Mouse (Mus musculus) testis, adult 2 months (tissue): ENCODE measurements around the gene Mief2. TPM values are rescaled to one million over a fixed set of nuclear protein-coding genes. Genes with fewer than 3 reads are reported as not detected.

Experiments
- H3K27ac ChIP-seq: fragments of 200-500 bp; 2 replicates; pipeline ENCODE4 v1.5.1; 2012; ENCODE audit warnings: low read depth, low read length; ENCODE audit not compliant: control insufficient read depth, insufficient read depth
- H3K27me3 ChIP-seq: fragments of 200-500 bp; 2 replicates; pipeline ENCODE4 v1.6.1; 2012; ENCODE audit warnings: mild to moderate bottlenecking, low read length, moderate library complexity; ENCODE audit not compliant: control insufficient read depth, insufficient read depth
- H3K36me3 ChIP-seq: fragments of 200-500 bp; 2 replicates; pipeline ENCODE4 v1.6.1; 2012; ENCODE audit warnings: mild to moderate bottlenecking, low read length; ENCODE audit not compliant: control insufficient read depth, insufficient read depth
- H3K4me1 ChIP-seq: fragments of 200-500 bp; 2 replicates; pipeline ENCODE4 v1.6.1; 2012; ENCODE audit warnings: low read length; ENCODE audit not compliant: control insufficient read depth, insufficient read depth
- H3K4me3 ChIP-seq: fragments of 200-500 bp; 2 replicates; pipeline ENCODE4 v1.5.1; 2012; ENCODE audit warnings: low read depth, mild to moderate bottlenecking, low read length, moderate library complexity, mixed read lengths; ENCODE audit not compliant: control insufficient read depth
- CTCF ChIP-seq: fragments of 200-500 bp; IDR thresholded peaks from 2 replicates; pipeline ENCODE4 v1.5.1; 2012; ENCODE audit warnings: low read depth, mild to moderate bottlenecking, inconsistent platforms, low read length, moderate library complexity; ENCODE audit not compliant: control insufficient read depth, insufficient read depth, insufficient replicate concordance
- POLR2A ChIP-seq: fragments of 200-500 bp; IDR thresholded peaks from 2 replicates; pipeline ENCODE4 v1.6.1; 2012; ENCODE audit warnings: low read depth, mild to moderate bottlenecking, inconsistent platforms, low read length, moderate library complexity; ENCODE audit not compliant: control insufficient read depth
- polyA plus RNA-seq: library from polyadenylated mRNA; depleted of rRNA; stranded (reverse); fragments of >200 nt; gene quantifications from 2 replicates; pipeline ENCODE4 v1.2.3, GENCODE M21; 2012

The Mief2 gene
- polyA plus RNA-seq, 1 experiment, result 7.7 TPM

GRCm38 (mm10) chr11:60737450-60737849, 9.3 kb downstream of the Mief2 start:
- Histone ChIP-seq H3K36me3 (peaks cover 4% of the 10 kb centered on the region), H3K27ac (no peak overlapping the region), H3K4me3 (no peak overlapping the region), H3K4me1 (no peaks in the 10 kb centered on the region), H3K27me3 (no peaks in the 10 kb centered on the region)
- TF ChIP-seq CTCF (no peak), POLR2A (no peak)

DNA sequence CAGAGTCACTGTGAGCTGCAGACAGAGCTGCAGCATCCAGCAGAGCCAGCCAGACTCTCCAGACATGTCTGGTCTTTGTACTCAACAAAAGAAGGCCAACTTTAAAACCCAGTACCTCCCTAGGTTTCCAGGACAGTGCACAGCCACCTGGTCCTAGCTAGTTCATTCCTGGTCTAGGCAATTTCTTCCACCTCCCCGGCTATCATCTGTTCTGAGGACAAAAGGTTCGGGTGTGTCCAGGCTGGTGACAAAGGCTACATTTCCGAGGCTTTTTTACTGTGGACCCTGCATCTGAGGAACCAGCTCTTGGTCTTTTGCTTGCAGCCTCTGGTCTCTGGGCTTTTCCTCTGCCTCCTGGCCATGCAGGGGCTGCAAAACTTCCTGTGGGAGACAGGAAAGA, 12.1 kb downstream of the Mief2 start:
- Histone ChIP-seq H3K27me3 (no peaks in the 10 kb centered on the region), H3K27ac (no peak overlapping the region), H3K4me3 (no peak overlapping the region), H3K36me3 (peaks cover 8% of the 10 kb centered on the region), H3K4me1 (no peaks in the 10 kb centered on the region)
- no peak for TF ChIP-seq CTCF
- TF ChIP-seq POLR2A, result no peak

- Histone ChIP-seq H3K27me3 (no peaks in the 10 kb centered on the region), H3K36me3 (peaks cover 2% of the 10 kb centered on the region; the same call in 1 of the 2 replicates)
Measured at GRCm38 (mm10) chr11:60755570-60755969, 27.4 kb downstream of the Mief2 start.

DNA sequence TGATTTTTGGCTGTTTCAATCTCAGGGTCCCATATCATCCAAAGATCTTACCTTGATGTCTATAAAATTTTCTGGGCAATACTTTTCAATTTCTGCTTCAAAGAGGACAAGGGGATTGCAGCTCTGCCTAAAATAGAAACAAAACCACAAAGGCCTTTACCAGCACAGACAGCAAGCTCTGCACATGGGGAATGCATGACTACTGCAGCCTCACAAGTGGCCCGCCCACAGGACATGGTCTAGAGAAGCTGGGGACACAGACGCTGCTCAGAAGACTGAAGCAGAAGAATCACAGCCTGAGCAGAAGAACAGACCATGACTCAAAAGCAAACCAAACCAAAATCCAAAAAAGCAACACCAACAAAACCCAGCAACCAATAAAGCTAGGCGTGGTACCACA, 33.5 kb downstream of the Mief2 start:
- no peaks in the 10 kb centered on the region for H3K4me1 ChIP-seq
- H3K27ac ChIP-seq, result no peak overlapping the region
- H3K4me3 ChIP-seq, result no peak overlapping the region
- no peak for TF ChIP-seq POLR2A
- no peak for TF ChIP-seq CTCF
- H3K27me3 ChIP-seq, result no peaks in the 10 kb centered on the region
- peaks cover 3% of the 10 kb centered on the region for H3K36me3 ChIP-seq

More at GRCm38 (mm10) chr11:60755570-60755969, 27.4 kb downstream of the Mief2 start:
- Histone ChIP-seq H3K27ac (no peak overlapping the region), H3K4me3 (no peak overlapping the region), H3K4me1 (no peaks in the 10 kb centered on the region)
- no peak for TF ChIP-seq POLR2A
- no peak for TF ChIP-seq CTCF

GRCm38 (mm10) chr11:60766969-60767368, 38.8 kb downstream of the Mief2 start:
- no peaks in the 10 kb centered on the region for H3K27me3 ChIP-seq
- H3K4me1 ChIP-seq, result no peaks in the 10 kb centered on the region
- no peak overlapping the region for H3K4me3 ChIP-seq
- no peaks in the 10 kb centered on the region; the same call in 1 of the 2 replicates for H3K36me3 ChIP-seq
- TF ChIP-seq POLR2A (no peak), CTCF (no peak)
- H3K27ac ChIP-seq, result no peak overlapping the region

DNA sequence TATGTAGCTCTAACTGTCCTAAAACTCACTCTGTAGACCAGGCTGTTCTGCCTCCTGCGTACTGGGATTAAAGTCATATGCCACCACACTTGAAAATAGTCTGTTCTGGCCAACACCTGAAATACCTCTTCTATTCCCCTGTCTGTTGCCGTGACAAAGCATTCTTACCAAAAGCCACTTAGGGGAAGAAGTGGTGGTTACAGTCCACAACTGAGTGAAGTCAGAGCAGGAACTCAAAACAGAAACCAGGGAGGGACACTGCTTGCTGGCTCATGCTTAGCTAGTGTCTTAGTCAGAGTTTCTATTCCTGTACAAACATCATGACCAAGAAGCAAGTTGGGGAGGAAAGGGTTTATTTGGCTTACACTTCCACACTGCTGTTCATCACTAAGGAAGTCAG, 41.1 kb downstream of the Mief2 start:
- no peak for TF ChIP-seq POLR2A
- TF ChIP-seq CTCF, result no peak
- H3K27me3 ChIP-seq, result no peaks in the 10 kb centered on the region
- no peaks in the 10 kb centered on the region; the same call in 1 of the 2 replicates for H3K36me3 ChIP-seq
- H3K4me3 ChIP-seq, result no peak overlapping the region
- peaks cover 4% of the 10 kb centered on the region for H3K4me1 ChIP-seq
- H3K27ac ChIP-seq, result 0 out of 2 replicates have a peak overlapping the region, but pooled peaks have one; percentile 36

GRCm38 (mm10) chr11:60770776-60771175, 42.6 kb downstream of the Mief2 start:
- no peaks in the 10 kb centered on the region; the same call in 1 of the 2 replicates for H3K36me3 ChIP-seq

More at GRCm38 (mm10) chr11:60770776-60771175, 42.6 kb downstream of the Mief2 start:
- peaks cover 4% of the 10 kb centered on the region for H3K4me1 ChIP-seq
- no peak overlapping the region for H3K4me3 ChIP-seq
- no peaks in the 10 kb centered on the region for H3K27me3 ChIP-seq
- H3K27ac ChIP-seq, result no peak overlapping the region
- TF ChIP-seq POLR2A (no peak), CTCF (no peak)
